Mouse (Mus musculus) ES-Bruce4 (cell line): ENCODE data around the gene Hist1h1d. TPM values are rescaled to one million over a fixed set of nuclear protein-coding genes. Genes with fewer than 3 reads are reported as not detected.
"Not testable (repeated sequence)": the region's sequence is repeated elsewhere in the genome, so short reads cannot be mapped to it uniquely, and the experiment has no call there.

ENCODE experiments used
- H3K27ac ChIP-seq: 2 replicates; pipeline ENCODE4 v1.5.1; 2012; ENCODE audit warnings: low read length, inconsistent platforms; ENCODE audit not compliant: insufficient read depth
- H3K27me3 ChIP-seq: 2 replicates; pipeline ENCODE4 v1.6.1; 2012; ENCODE audit warnings: mild to moderate bottlenecking, low read length, inconsistent platforms; ENCODE audit not compliant: control insufficient read depth, poor library complexity, insufficient read depth, severe bottlenecking
- H3K36me3 ChIP-seq: 2 replicates; pipeline ENCODE4 v1.6.1; 2012; ENCODE audit warnings: inconsistent platforms, mild to moderate bottlenecking, low read length, moderate library complexity; ENCODE audit not compliant: control insufficient read depth, poor library complexity, insufficient read depth, severe bottlenecking
- H3K4me1 ChIP-seq: one replicate; pipeline ENCODE4 v1.8.1; 2011; ENCODE audit warnings: low read length; ENCODE audit not compliant: control insufficient read depth, insufficient read depth
- H3K4me3 ChIP-seq: 2 replicates; pipeline ENCODE4 v1.5.1; 2011; ENCODE audit warnings: low read depth, mild to moderate bottlenecking, low read length
- H3K9ac ChIP-seq: 2 replicates; pipeline ENCODE4 v1.6.1; 2012; ENCODE audit warnings: low read depth, mild to moderate bottlenecking, inconsistent platforms; ENCODE audit not compliant: poor library complexity, severe bottlenecking
- H3K9me3 ChIP-seq: replicated peaks from 2 replicates; pipeline ENCODE4 v1.6.1; 2012; ENCODE audit warnings: mild to moderate bottlenecking, low read length, inconsistent platforms; ENCODE audit not compliant: control insufficient read depth, poor library complexity, insufficient read depth, severe bottlenecking
- CTCF ChIP-seq: IDR thresholded peaks from one replicate; pipeline ENCODE4 v1.8.1; 2011; ENCODE audit warnings: low read depth, low read length
- EP300 ChIP-seq: IDR thresholded peaks from 2 replicates; pipeline ENCODE4 v1.6.1; 2011; ENCODE audit warnings: low read depth, low read length; ENCODE audit not compliant: insufficient read depth
- POLR2A ChIP-seq: IDR thresholded peaks from one replicate; pipeline ENCODE4 v1.8.1; 2011; ENCODE audit warnings: low read length; ENCODE audit not compliant: insufficient read depth
- polyA plus RNA-seq: library from polyadenylated mRNA; stranded (reverse); fragments of >200 nt; gene quantifications from 2 replicates; pipeline ENCODE4 v1.2.4, GENCODE M21; 2011; ENCODE audit warnings: low read depth; ENCODE audit not compliant: missing spikeins, insufficient read depth, insufficient read length

The Hist1h1d gene
- polyA plus RNA-seq, 1 experiment, result 1.6 TPM

GRCm38 (mm10) chr13:23535137-23536075 is 17.7 kb upstream of the Hist1h1d start, which contains the start of gene Hist1h3g:
Gene Hist1h3g (plus strand): TSS chr13:23535422.
- not testable (repeated sequence) for H3K36me3 ChIP-seq, H3K27me3 ChIP-seq, H3K9me3 ChIP-seq, H3K4me1 ChIP-seq
- H3K4me3 ChIP-seq, result peak within 1 kb of the TSS; percentile 75
- TF ChIP-seq POLR2A, result peak; percentile 97
- 0 out of 2 replicates have a peak, but pooled peaks have one; percentile 56 for TF ChIP-seq EP300
- H3K27ac ChIP-seq, result peak within 1 kb of the TSS; percentile 99
- H3K9ac ChIP-seq, result peak within 1 kb of the TSS; percentile 99

DNA sequence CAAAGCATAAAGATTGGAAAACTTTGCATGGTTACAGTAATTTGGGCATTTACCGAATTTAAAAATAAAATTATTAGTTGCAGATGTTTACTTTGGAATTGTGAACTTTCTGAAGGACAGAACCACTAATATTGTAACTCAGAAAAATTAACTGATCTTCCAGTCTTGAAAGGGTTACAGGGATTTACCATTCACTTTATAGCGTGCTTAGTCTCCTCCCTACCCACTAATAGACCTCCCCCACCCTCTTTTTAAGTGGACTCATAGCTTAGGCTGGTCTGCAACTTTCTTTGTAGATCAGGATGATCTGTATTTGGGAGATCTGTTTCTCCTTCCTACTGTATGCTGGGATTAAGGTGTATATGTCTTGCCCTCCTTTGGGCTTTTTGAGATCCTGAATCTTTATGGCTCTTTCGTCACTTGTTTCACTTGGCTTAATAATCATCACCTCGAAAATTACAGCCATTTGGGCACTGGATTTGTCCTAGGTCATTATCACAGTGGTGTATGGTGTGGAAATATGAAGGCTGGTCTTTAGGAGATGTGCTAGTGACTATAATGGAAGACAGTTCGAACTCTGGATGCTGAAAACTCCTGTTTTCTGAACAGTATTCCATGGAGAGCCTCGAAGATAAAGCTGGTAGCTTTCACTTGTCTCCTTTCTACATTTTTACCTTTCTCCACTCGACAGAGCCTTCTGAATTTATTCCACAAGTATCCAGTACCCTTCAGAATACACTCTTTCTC is 16.8 kb upstream of the Hist1h1d start:
- TF ChIP-seq EP300 (no peak), CTCF (no peak), POLR2A (no peak)
- Histone ChIP-seq H3K9ac (peak overlapping the region; percentile 86), H3K27me3 (no peaks in the 10 kb centered on the region)

GRCm38 (mm10) chr13:23537006-23537710 is 15.9 kb upstream of the Hist1h1d start:
- Histone ChIP-seq H3K36me3 (no peaks in the 10 kb centered on the region), H3K9ac (peak overlapping the region; percentile 40; the same call in 1 of the 2 replicates), H3K9me3 (no peaks in the 10 kb centered on the region), H3K27ac (no peak overlapping the region), H3K4me1 (peaks cover 1% of the 10 kb centered on the region), H3K27me3 (no peaks in the 10 kb centered on the region), H3K4me3 (no peak overlapping the region)
- TF ChIP-seq EP300, result no peak

More for the DNA sequence above, 16.8 kb upstream of the Hist1h1d start:
- Histone ChIP-seq H3K36me3 (no peaks in the 10 kb centered on the region), H3K4me3 (peak overlapping the region; percentile 18; the same call in 1 of the 2 replicates), H3K9me3 (no peaks in the 10 kb centered on the region), H3K27ac (peak overlapping the region; percentile 75), H3K4me1 (peaks cover 1% of the 10 kb centered on the region)

DNA sequence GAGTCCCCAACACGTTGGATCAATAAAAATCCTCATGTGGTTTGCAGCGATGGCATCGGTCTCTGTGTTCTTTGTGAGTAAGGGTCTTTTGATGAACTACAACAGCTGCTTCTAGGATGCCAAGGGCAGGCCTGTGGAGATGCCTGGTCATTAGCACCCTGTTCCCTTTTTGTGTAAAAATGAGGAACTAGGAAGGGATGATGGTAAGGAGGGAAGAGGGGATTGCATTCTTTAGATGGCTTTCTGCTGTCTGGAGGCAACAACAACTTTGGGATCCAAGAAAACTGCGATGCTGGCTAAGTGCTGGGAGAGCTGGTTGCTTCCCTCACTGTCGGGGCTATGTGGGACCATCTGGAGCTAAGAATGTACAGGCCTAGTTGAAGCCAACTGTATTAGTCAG is 14.8 kb upstream of the Hist1h1d start:
- TF ChIP-seq CTCF (no peak), EP300 (no peak), POLR2A (no peak)
- Histone ChIP-seq H3K27ac (no peak overlapping the region), H3K9ac (no peak overlapping the region), H3K27me3 (no peaks in the 10 kb centered on the region), H3K36me3 (no peaks in the 10 kb centered on the region), H3K4me3 (no peak overlapping the region), H3K4me1 (peaks cover 1% of the 10 kb centered on the region), H3K9me3 (no peaks in the 10 kb centered on the region)

DNA sequence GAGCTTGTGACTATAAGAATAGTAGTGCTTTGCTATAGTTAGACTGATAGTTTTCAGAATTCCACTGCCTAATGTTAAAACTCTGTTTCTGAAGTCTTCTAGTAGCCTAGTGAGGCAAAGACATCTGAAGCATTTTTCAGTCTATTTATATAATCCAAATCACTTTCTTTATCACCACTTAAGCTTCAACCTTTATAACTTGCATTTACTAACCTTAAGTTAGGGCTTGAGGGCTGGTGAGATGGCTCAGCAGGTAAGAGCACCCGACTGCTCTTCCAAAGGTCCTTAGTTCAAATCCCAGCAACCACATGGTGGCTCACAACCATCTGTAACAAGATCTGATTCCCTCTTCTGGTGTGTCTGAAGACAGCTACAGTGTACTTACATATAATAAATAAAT is 13.2 kb upstream of the Hist1h1d start:
- H3K36me3 ChIP-seq, H3K9ac ChIP-seq, H3K27me3 ChIP-seq, H3K4me1 ChIP-seq, H3K4me3 ChIP-seq, H3K9me3 ChIP-seq, H3K27ac ChIP-seq: not testable (repeated sequence)
